Mouse (Mus musculus) kidney, embryonic 16.5 days (tissue): Measurements from ENCODE around the gene Zbtb38. TPM values are rescaled to one million over a fixed set of nuclear protein-coding genes. Genes with fewer than 3 reads are reported as not detected.

Source experiments
- ATAC-seq: fragments of 200-750 bp; cut with Nextera tagmentation; 2 replicates; pipeline ENCODE4 v1.8.0; 2017; ENCODE audit warnings: moderate TSS enrichment; ENCODE audit not compliant: low FRiP score, low TSS enrichment
- H3K27ac ChIP-seq: fragments of 300-500 bp; sonication (generic); 2 replicates; pipeline ENCODE4 v1.5.1; 2014; ENCODE audit warnings: low read length
- H3K27me3 ChIP-seq: fragments of 300-500 bp; sonication (generic); 2 replicates; pipeline ENCODE4 v1.6.1; 2014; ENCODE audit warnings: low read length, control low read depth, mixed read lengths; ENCODE audit not compliant: insufficient read depth
- H3K36me3 ChIP-seq: fragments of 300-500 bp; sonication (generic); 2 replicates; pipeline ENCODE4 v1.6.1; 2014; ENCODE audit warnings: low read length, control low read depth, mixed read lengths; ENCODE audit not compliant: insufficient read depth
- H3K4me1 ChIP-seq: fragments of 300-500 bp; sonication (generic); 2 replicates; pipeline ENCODE4 v1.6.1; 2014; ENCODE audit warnings: low read length, control low read depth, mixed read lengths; ENCODE audit not compliant: insufficient read depth
- H3K4me2 ChIP-seq: fragments of 300-500 bp; sonication (generic); replicated peaks from 2 replicates; pipeline ENCODE4 v1.6.1; 2014; ENCODE audit warnings: low read depth, low read length
- H3K4me3 ChIP-seq: fragments of 300-500 bp; sonication (generic); 2 replicates; pipeline ENCODE4 v1.5.1; 2014; ENCODE audit warnings: mild to moderate bottlenecking, low read length
- H3K9ac ChIP-seq: fragments of 300-500 bp; sonication (generic); replicated peaks from 2 replicates; pipeline ENCODE4 v1.6.1; 2014; ENCODE audit warnings: low read length
- H3K9me3 ChIP-seq: fragments of 300-500 bp; sonication (generic); 2 replicates; pipeline ENCODE4 v1.6.1; 2016; ENCODE audit warnings: low read length, control low read depth
- WGBS: fragments of 180-500 bp; shearing (Covaris S2); extraction: QIAGEN DNeasy Blood & Tissue Kit; methylation state at CpG from one replicate; pipeline ENCODE4 v1.1.7; 2014; 5-methylcytosine and 5-hydroxymethylcytosine counted together
- polyA plus RNA-seq: library from polyadenylated mRNA; unstranded; fragments of >200 nt; fragmentation: Nextera tagmentation; extraction: Ambion mirVana; gene quantifications from 2 replicates; pipeline ENCODE4 v1.2.1, GENCODE M21; 2015

Zbtb38 gene
- polyA plus RNA-seq, 1 experiment from 2014 or later = 22.1 TPM

GRCm38 (mm10) chr9:96675763-96676640 is 76.6 kb downstream of the Zbtb38 start:
- no peak for ATAC-seq
- Histone ChIP-seq H3K27ac (no peak overlapping the region), H3K36me3 (no peaks in the 10 kb centered on the region), H3K4me2 (no peak overlapping the region), H3K9ac (no peak overlapping the region), H3K4me1 (no peaks in the 10 kb centered on the region), H3K4me3 (no peak overlapping the region), H3K27me3 (no peaks in the 10 kb centered on the region), H3K9me3 (no peaks in the 10 kb centered on the region)
- whole genome bisulfite sequencing = 90% methylated on average over 8 of the region's 8 CpGs

GRCm38 (mm10) chr9:96675071-96675762 is 77.4 kb downstream of the Zbtb38 start:
- Histone ChIP-seq H3K9ac (no peak overlapping the region), H3K36me3 (no peaks in the 10 kb centered on the region), H3K4me3 (no peak overlapping the region), H3K4me1 (no peaks in the 10 kb centered on the region), H3K9me3 (no peaks in the 10 kb centered on the region), H3K27me3 (no peaks in the 10 kb centered on the region), H3K4me2 (no peak overlapping the region), H3K27ac (no peak overlapping the region)
- 30% methylated on average over 5 of the region's 5 CpGs for WGBS
- ATAC-seq = peak; percentile 46; the same call in 1 of the 2 replicates

GRCm38 (mm10) chr9:96674301-96674700 is 78.3 kb downstream of the Zbtb38 start:
- H3K4me2 ChIP-seq = no peak overlapping the region
- H3K27ac ChIP-seq = no peak overlapping the region
- no peaks in the 10 kb centered on the region for H3K4me1 ChIP-seq
- no peak for ATAC-seq
- H3K9ac ChIP-seq = no peak overlapping the region
- no peaks in the 10 kb centered on the region for H3K36me3 ChIP-seq
- H3K4me3 ChIP-seq = no peak overlapping the region
- H3K9me3 ChIP-seq = no peaks in the 10 kb centered on the region
- H3K27me3 ChIP-seq = no peaks in the 10 kb centered on the region
- WGBS = 86% methylated on average over 8 of the region's 8 CpGs

- no peak overlapping the region for H3K9ac ChIP-seq
- 79% methylated on average over 2 of the region's 2 CpGs for WGBS
- ATAC-seq = no peak
- no peaks in the 10 kb centered on the region for H3K9me3 ChIP-seq
- H3K36me3 ChIP-seq = no peaks in the 10 kb centered on the region
- H3K27ac ChIP-seq = no peak overlapping the region
- H3K27me3 ChIP-seq = no peaks in the 10 kb centered on the region
- H3K4me3 ChIP-seq = no peak overlapping the region
- H3K4me1 ChIP-seq = no peaks in the 10 kb centered on the region
- no peak overlapping the region for H3K4me2 ChIP-seq
Measured at GRCm38 (mm10) chr9:96672466-96672865, 80.2 kb downstream of the Zbtb38 start.

- no peak overlapping the region for H3K4me3 ChIP-seq
- ATAC-seq = no peak
- no peaks in the 10 kb centered on the region for H3K9me3 ChIP-seq
- no peak overlapping the region for H3K9ac ChIP-seq
- WGBS = 90% methylated on average over 12 of the region's 12 CpGs
- no peak overlapping the region for H3K27ac ChIP-seq
- H3K4me2 ChIP-seq = no peak overlapping the region
- no peaks in the 10 kb centered on the region for H3K4me1 ChIP-seq
- H3K36me3 ChIP-seq = no peaks in the 10 kb centered on the region
- H3K27me3 ChIP-seq = no peaks in the 10 kb centered on the region
Measured at GRCm38 (mm10) chr9:96671249-96671648, 81.4 kb downstream of the Zbtb38 start.

GRCm38 (mm10) chr9:96669877-96670276 is 82.8 kb downstream of the Zbtb38 start:
- no peaks in the 10 kb centered on the region for H3K4me1 ChIP-seq
- peak overlapping the region; percentile 38 for H3K4me3 ChIP-seq
- no peak overlapping the region for H3K27ac ChIP-seq
- 1% methylated on average over 15 of the region's 15 CpGs for WGBS
- no peaks in the 10 kb centered on the region for H3K27me3 ChIP-seq
- peak overlapping the region; percentile 53 for H3K4me2 ChIP-seq
- no peaks in the 10 kb centered on the region for H3K9me3 ChIP-seq
- H3K36me3 ChIP-seq = no peaks in the 10 kb centered on the region
- ATAC-seq = peak; percentile 100
- peak overlapping the region; percentile 50 for H3K9ac ChIP-seq

GRCm38 (mm10) chr9:96668628-96669027 is 84.0 kb downstream of the Zbtb38 start:
- no peak overlapping the region for H3K4me2 ChIP-seq
- no peak overlapping the region for H3K9ac ChIP-seq
- H3K4me3 ChIP-seq = no peak overlapping the region
- WGBS = 57% methylated on average over 5 of the region's 5 CpGs
- H3K4me1 ChIP-seq = no peaks in the 10 kb centered on the region
- ATAC-seq = peak; percentile 72; the same call in 1 of the 2 replicates
- no peaks in the 10 kb centered on the region for H3K27me3 ChIP-seq
- no peaks in the 10 kb centered on the region for H3K9me3 ChIP-seq
- H3K36me3 ChIP-seq = no peaks in the 10 kb centered on the region
- no peak overlapping the region for H3K27ac ChIP-seq

- 77% methylated on average over 10 of the region's 10 CpGs for WGBS
- no peak overlapping the region for H3K27ac ChIP-seq
- H3K4me3 ChIP-seq = no peak overlapping the region
- H3K4me2 ChIP-seq = no peak overlapping the region
- no peak for ATAC-seq
- no peak overlapping the region for H3K9ac ChIP-seq
- no peaks in the 10 kb centered on the region for H3K4me1 ChIP-seq
- no peaks in the 10 kb centered on the region for H3K27me3 ChIP-seq
- no peaks in the 10 kb centered on the region for H3K9me3 ChIP-seq
- H3K36me3 ChIP-seq = no peaks in the 10 kb centered on the region
Measured at GRCm38 (mm10) chr9:96660510-96661244, 92.0 kb downstream of the Zbtb38 start.

GRCm38 (mm10) chr9:96659801-96660200 is 92.8 kb downstream of the Zbtb38 start:
- Histone ChIP-seq H3K4me3 (no peak overlapping the region), H3K9me3 (no peaks in the 10 kb centered on the region), H3K36me3 (no peaks in the 10 kb centered on the region), H3K4me2 (no peak overlapping the region), H3K27ac (no peak overlapping the region), H3K9ac (no peak overlapping the region), H3K27me3 (no peaks in the 10 kb centered on the region), H3K4me1 (no peaks in the 10 kb centered on the region)
- 57% methylated on average over 2 of the region's 2 CpGs for WGBS
- no peak for ATAC-seq
